Comparison of ENCODE assay signal across 21 mouse cellular contexts in the genomic region with DNA sequence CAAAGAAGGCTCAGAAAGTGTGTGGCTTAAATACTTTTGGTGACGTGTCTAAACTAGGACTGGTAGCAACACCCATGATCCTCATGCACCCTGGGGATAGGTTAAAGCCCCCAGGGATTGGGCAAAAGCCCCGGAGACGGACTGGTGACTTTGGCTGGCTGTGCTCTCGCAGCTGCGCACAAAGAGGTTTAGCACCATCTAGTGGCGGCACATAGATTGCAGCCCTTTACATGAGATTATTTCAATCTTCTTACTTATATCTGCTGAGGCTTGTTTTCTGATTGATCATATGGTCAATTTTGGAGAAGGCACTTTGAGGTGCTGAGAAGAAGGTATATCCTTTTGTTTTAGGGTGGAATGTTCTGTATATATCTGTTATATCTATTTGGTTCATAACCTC. TPM values are rescaled to one million over a fixed set of nuclear protein-coding genes. Genes with fewer than 3 reads are reported as not detected.
DNase-seq lines count a peak whose midpoint lies in the region; ATAC-seq and TF ChIP-seq lines count a peak whose summit lies in the region.
"Not testable (repeated sequence)": the region's sequence is repeated elsewhere in the genome, so short reads cannot be mapped to it uniquely, and the experiment has no call there.
"Had no signal": no experiment of that assay in that cellular context is flagged by ENCODE, and none has a peak within 500 bp of the region (broad histone marks: within the 10 kb centered on the region; RNA-seq: fewer than 3 reads in every experiment).

No protein-coding gene starts in this region.

- WGBS in embryonic facial prominence, embryonic 11.5 days, result 18% methylated on average over 6 of the region's 6 CpGs
- 21% methylated on average over 5 of the region's 6 CpGs for WGBS in intestine, postnatal 0 days

- not testable (repeated sequence) for H3K4me2 ChIP-seq in embryonic facial prominence, embryonic 11.5 days (ENCODE audit: low read depth, low read length); intestine, postnatal 0 days (replicated peaks; ENCODE audit: low read depth)

- not testable (repeated sequence) for H3K9ac ChIP-seq in embryonic facial prominence, embryonic 11.5 days (replicated peaks; ENCODE audit: low read length); intestine, postnatal 0 days (ENCODE audit: low read depth, low read length)

- not testable (repeated sequence) for H3K4me1 ChIP-seq in embryonic facial prominence, embryonic 11.5 days (ENCODE audit: control insufficient read depth, insufficient read depth, low read length); intestine, postnatal 0 days (replicated peaks; ENCODE audit: control insufficient read depth, insufficient read depth, low read length)

- not testable (repeated sequence) for H3K27ac ChIP-seq in embryonic facial prominence, embryonic 11.5 days (replicated peaks; ENCODE audit: low read depth, low read length); intestine, postnatal 0 days (ENCODE audit: low read depth, low read length)

- H3K4me3 ChIP-seq in embryonic facial prominence, embryonic 11.5 days (ENCODE audit: low read depth, low read length); intestine, postnatal 0 days (ENCODE audit: low read depth, low read length): not testable (repeated sequence)

- H3K36me3 ChIP-seq in embryonic facial prominence, embryonic 11.5 days (replicated peaks; ENCODE audit: control insufficient read depth, insufficient read depth, low read depth, low read length); intestine, postnatal 0 days (ENCODE audit: control insufficient read depth, insufficient read depth): not testable (repeated sequence)

- not testable (repeated sequence) for H3K27me3 ChIP-seq in embryonic facial prominence, embryonic 11.5 days (ENCODE audit: control insufficient read depth, insufficient read depth, low read length); intestine, postnatal 0 days (replicated peaks; ENCODE audit: control insufficient read depth, insufficient read depth, low read length)

- intact Hi-C loops in left cerebral cortex, postnatal 4 days (cut with DNase I), result not testable (repeated sequence)

- not testable (repeated sequence) for ATAC-seq in embryonic facial prominence, embryonic 11.5 days (replicated peaks; ENCODE audit: insufficient number of reproducible peaks, low FRiP score, low TSS enrichment, low read depth); intestine, postnatal 0 days

- peak; percentile 3 for DNase-seq in adrenal gland, postnatal 14 days
- DNase-seq in embryonic facial prominence, embryonic 11.5 days (ENCODE audit: low spot score), result peak; percentile 7
- DNase-seq in kidney, postnatal 14 days, result peak; percentile 3
- DNase-seq in left cerebral cortex, postnatal 4 days, result peak; percentile 0
- DNase-seq in lung, postnatal 36 days, result peak; percentile 0
- peak; percentile 4 for DNase-seq in thymus, postnatal 14 days

- TF ChIP-seq CTCF in intestine, postnatal 0 days (IDR thresholded peaks at IDR 0.05; ENCODE audit: low read depth), result peak; percentile 65

- H3K9me3 ChIP-seq in embryonic facial prominence, embryonic 11.5 days (replicated peaks; ENCODE audit: control insufficient read depth, low read length); intestine, postnatal 0 days (ENCODE audit: control insufficient read depth): not testable (repeated sequence)

RNA-seq across cellular contexts. Expression of a gene that starts 9.7 kb away (rescaled TPM):
- total RNA-seq in adrenal gland, postnatal 14 days (2021), result not detected in 2 replicates
- polyA plus RNA-seq in embryonic facial prominence, embryonic 11.5 days (2014; fragmentation: Nextera tagmentation; extraction: Ambion mirVana), result not detected in 2 replicates
- polyA plus RNA-seq in intestine, postnatal 0 days (2015; fragmentation: Nextera tagmentation; extraction: Ambion mirVana), result not detected in 2 replicates
- total RNA-seq in left cerebral cortex, postnatal 4 days (2021), result not detected
- total RNA-seq: adrenal gland, postnatal 4 days; G1E; gastrocnemius, postnatal 25 days; heart, adult 8-10 months had no signal
- polyA plus RNA-seq: cerebellum, adult 2 months; embryonic facial prominence, embryonic 14.5 days; forebrain, embryonic 15.5 days; G1E; heart, embryonic 15.5 days; hindbrain, embryonic 10.5 days; kidney, embryonic 15.5 days; limb, embryonic 12.5 days; liver, embryonic 13.5 days; midbrain, embryonic 14.5 days; neural tube, embryonic 13.5 days had no signal
